Comparison of ENCODE assay signal across 24 mouse cellular contexts in the genomic region with DNA sequence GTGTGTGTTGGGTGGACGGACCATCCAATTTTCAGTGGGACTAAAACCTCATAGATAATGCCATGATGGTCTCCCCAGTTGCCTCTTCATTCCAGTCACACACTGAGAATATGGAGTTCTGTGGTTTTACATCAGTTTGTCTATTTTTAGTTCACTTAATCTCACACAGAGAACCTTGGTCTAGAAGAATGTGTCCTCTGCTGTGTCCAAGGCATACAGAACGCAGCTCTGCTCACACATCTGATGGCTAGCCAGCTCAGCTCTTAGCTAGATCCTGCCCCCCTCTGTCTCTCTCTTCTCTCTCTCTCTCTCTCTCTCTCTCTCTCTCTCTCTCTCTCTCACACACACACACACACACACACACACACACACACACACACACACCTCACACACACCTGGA. TPM values are rescaled to one million over a fixed set of nuclear protein-coding genes. Genes with fewer than 3 reads are reported as not detected.
"Had no signal": no experiment of that assay in that cellular context is flagged by ENCODE, and none has a peak within 500 bp of the region (broad histone marks: within the 10 kb centered on the region; RNA-seq: fewer than 3 reads in every experiment).

No protein-coding gene starts in this region.

- H3K36me3 ChIP-seq: kidney, embryonic 15.5 days; limb, embryonic 10.5 days; liver, embryonic 15.5 days; midbrain, embryonic 10.5 days; neural tube, embryonic 15.5 days had no signal

- DNase-seq: kidney, postnatal 14 days; lung, embryonic 14.5 days; lung, postnatal 10 days; lung, postnatal 4 days; midbrain, embryonic 14.5 days; right cerebral cortex, adult 18-20 months; right cerebral cortex, postnatal 25 days; thymus, postnatal 4 days had no signal

- H3K27ac ChIP-seq: kidney, embryonic 15.5 days; left cerebral cortex, adult 2 months; limb, embryonic 10.5 days; liver, embryonic 15.5 days; midbrain, embryonic 10.5 days; neural tube, embryonic 15.5 days had no signal

- H3K27me3 ChIP-seq: kidney, embryonic 15.5 days; liver, embryonic 15.5 days; neural tube, embryonic 15.5 days had no signal

- H3K4me2 ChIP-seq: kidney, embryonic 15.5 days; liver, embryonic 11.5 days; liver, embryonic 15.5 days; lung, embryonic 14.5 days; neural tube, embryonic 15.5 days had no signal

- H3K9me3 ChIP-seq: kidney, embryonic 15.5 days; limb, embryonic 10.5 days; liver, embryonic 15.5 days; midbrain, embryonic 10.5 days; neural tube, embryonic 15.5 days had no signal

- H3K4me1 ChIP-seq: kidney, embryonic 15.5 days; liver, embryonic 15.5 days; neural tube, embryonic 15.5 days had no signal

- H3K9ac ChIP-seq: kidney, embryonic 15.5 days; liver, embryonic 15.5 days; lung, embryonic 14.5 days; neural tube, embryonic 15.5 days had no signal

- H3K4me3 ChIP-seq: kidney, embryonic 15.5 days; left cerebral cortex, adult 2 months; limb, embryonic 10.5 days; liver, embryonic 15.5 days; midbrain, embryonic 10.5 days; myocyte; neural tube, embryonic 15.5 days had no signal

RNA-seq across cellular contexts. Expression of gene Bpifb1, which starts 1.5 kb away (rescaled TPM):
- total RNA-seq: megakaryocyte, adult 5-6 weeks had no signal
- polyA plus RNA-seq: large intestine, adult 2 months; limb, embryonic 10.5 days; liver, embryonic 11.5 days; midbrain, embryonic 10.5 days; myocyte; neural tube, embryonic 11.5 days; neural tube, embryonic 15.5 days; small intestine, adult 2 months had no signal

RNA-seq across cellular contexts. Expression of gene Bpifa5, which starts 29.7 kb away (rescaled TPM):
- total RNA-seq: layer of hippocampus, adult 8-10 months; layer of hippocampus, postnatal 14 days; left cerebral cortex, adult 2 months; left cerebral cortex, postnatal 14 days; megakaryocyte, adult 5-6 weeks had no signal
- polyA plus RNA-seq: kidney, embryonic 15.5 days; large intestine, adult 2 months; limb, embryonic 10.5 days; limb, embryonic 14.5 days; liver, embryonic 11.5 days; liver, embryonic 15.5 days; lung, embryonic 14.5 days; midbrain, embryonic 10.5 days; midbrain, embryonic 14.5 days; myocyte; neural tube, embryonic 11.5 days; neural tube, embryonic 15.5 days; small intestine, adult 2 months had no signal

RNA-seq across cellular contexts. Expression of gene Bpifb5, which starts 31.4 kb away (rescaled TPM):
- total RNA-seq: layer of hippocampus, adult 8-10 months; layer of hippocampus, postnatal 14 days; left cerebral cortex, adult 2 months; left cerebral cortex, postnatal 14 days; megakaryocyte, adult 5-6 weeks had no signal
- polyA plus RNA-seq: liver, embryonic 11.5 days; liver, embryonic 15.5 days; midbrain, embryonic 14.5 days; myocyte; neural tube, embryonic 11.5 days; small intestine, adult 2 months had no signal

RNA-seq across cellular contexts. Expression of gene Bpifa1, which starts 49.5 kb away (rescaled TPM):
- total RNA-seq: layer of hippocampus, adult 8-10 months; layer of hippocampus, postnatal 14 days; left cerebral cortex, adult 2 months; left cerebral cortex, postnatal 14 days; megakaryocyte, adult 5-6 weeks had no signal
- polyA plus RNA-seq: kidney, embryonic 15.5 days; large intestine, adult 2 months; limb, embryonic 10.5 days; liver, embryonic 11.5 days; liver, embryonic 15.5 days; lung, embryonic 14.5 days; midbrain, embryonic 10.5 days; midbrain, embryonic 14.5 days; myocyte; neural tube, embryonic 11.5 days; neural tube, embryonic 15.5 days; small intestine, adult 2 months had no signal
